Mouse (Mus musculus): ENCODE data around the gene Nr4a3.

The Nr4a3 gene

DNA sequence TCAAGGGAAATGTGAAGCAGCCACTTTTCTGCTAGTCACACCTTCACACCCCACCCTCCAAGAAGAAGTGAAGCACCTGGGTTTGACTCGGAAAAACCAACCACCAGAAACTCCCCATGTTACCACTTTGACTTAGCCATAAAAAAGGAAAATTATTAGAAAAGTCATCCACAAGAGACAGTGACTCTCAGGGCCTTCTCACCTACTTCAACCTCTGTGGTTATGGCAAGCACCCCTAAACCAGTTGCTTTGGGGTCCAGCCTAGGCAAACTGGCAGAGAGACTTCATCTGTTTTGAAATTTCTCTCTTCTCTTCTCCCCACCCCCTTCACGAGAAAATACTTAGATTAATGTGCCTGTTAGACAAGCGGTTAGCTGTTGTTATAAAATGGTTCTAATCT is 5.1 kb downstream of the Nr4a3 start:
- no peak for DNase-seq (ENCODE audit: inconsistent ontology term)

DNA sequence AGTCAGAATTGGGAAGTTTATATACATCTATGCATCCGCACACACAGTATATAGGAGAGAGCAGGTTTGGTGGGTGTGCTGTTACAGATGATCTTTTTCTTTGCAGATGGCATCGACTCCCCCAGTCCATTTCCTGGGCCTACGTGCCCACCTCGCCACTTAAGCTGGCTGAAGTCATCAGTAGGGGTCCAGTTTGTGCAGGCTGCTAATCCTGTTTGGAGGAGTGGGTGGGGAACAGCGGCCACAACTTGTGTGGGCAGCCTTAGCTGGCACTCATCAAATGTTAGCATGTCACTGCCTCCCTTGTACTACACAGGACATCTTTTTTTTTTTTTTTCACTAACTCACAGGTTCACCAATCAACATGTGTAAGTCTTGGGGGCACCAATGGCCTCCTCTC is 5.5 kb downstream of the Nr4a3 start:
- DNase-seq (ENCODE audit: inconsistent ontology term): no peak

DNA sequence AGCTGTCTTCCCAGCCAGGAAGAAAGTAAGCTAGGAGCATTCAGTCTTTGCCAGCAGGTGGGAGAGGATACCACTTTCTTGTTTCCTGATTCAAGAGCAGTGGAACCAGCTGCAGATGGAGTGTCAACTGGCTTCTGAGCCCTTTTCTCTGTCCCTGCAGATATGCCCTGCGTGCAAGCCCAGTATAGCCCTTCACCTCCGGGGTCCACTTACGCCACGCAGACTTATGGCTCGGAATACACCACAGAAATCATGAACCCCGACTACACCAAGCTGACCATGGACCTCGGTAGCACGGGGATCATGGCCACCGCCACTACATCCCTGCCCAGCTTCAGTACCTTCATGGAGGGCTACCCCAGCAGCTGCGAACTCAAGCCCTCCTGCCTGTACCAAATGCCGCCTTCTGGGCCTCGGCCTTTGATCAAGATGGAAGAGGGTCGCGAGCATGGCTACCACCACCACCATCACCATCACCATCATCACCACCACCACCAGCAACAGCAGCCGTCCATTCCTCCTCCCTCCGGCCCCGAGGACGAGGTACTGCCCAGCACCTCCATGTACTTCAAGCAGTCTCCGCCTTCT is 6.2 kb downstream of the Nr4a3 start:
- DNase-seq (ENCODE audit: inconsistent ontology term): no peak

DNA sequence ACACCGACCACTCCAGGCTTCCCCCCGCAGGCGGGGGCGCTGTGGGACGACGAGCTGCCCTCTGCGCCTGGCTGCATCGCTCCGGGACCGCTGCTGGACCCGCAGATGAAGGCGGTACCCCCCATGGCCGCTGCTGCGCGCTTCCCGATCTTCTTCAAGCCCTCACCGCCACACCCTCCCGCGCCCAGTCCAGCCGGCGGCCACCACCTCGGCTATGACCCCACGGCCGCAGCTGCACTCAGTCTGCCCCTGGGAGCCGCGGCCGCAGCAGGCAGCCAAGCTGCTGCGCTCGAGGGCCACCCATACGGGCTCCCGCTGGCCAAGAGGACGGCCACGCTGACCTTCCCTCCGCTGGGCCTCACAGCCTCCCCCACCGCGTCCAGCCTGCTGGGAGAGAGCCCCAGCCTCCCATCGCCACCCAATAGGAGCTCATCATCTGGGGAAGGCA is 6.7 kb downstream of the Nr4a3 start:
- DNase-seq (ENCODE audit: inconsistent ontology term): no peak

- DNase-seq (ENCODE audit: inconsistent ontology term): no peak
Observed at GRCm38 (mm10) chr4:48061716-48062115, 16.8 kb downstream of the Nr4a3 start.

GRCm38 (mm10) chr4:48064311-48064710 is 19.4 kb downstream of the Nr4a3 start:
- no peak for DNase-seq (ENCODE audit: inconsistent ontology term)

GRCm38 (mm10) chr4:48066676-48067075 is 21.7 kb downstream of the Nr4a3 start:
- DNase-seq (ENCODE audit: inconsistent ontology term): no peak

DNA sequence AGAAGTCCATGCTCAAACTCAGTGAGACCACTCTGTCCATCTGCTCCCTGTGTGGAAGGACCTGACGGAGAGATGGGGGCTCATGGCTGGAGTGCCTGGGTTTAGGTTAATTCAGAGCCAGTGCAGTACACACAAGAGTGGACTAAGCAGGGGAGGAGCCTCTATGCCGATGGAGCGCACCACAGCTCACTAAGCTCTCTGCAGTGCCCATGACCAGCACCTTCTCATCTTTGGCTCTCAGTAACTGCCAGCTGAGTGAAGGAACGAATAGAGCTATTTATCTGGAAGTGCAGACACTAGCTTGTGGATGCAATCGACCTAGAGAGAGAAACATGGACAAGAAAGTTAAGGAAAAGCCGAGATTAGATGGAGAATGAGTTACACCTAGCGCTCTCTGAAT is 24.2 kb downstream of the Nr4a3 start:
- no peak for DNase-seq (ENCODE audit: inconsistent ontology term)

DNA sequence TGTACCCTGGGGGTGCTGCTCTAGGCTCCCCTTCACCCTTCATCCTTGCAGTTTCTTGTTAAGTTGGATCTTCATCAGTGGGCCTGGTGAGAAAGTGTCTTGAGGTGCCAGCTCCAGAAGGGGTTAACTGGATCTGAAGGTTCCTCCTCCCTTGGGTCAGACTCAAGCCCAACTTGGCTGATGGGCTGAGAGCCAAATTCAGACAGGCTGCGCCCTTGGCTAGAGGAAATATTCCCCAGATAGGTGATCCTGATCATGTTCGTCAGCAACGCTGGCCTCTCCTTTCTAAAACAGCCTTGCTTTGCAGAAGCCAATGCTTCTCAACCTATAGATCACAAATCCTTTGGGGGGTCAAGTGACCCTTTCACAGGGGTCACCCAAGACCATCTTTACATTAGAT is 27.1 kb downstream of the Nr4a3 start:
- no peak for DNase-seq (ENCODE audit: inconsistent ontology term)

DNA sequence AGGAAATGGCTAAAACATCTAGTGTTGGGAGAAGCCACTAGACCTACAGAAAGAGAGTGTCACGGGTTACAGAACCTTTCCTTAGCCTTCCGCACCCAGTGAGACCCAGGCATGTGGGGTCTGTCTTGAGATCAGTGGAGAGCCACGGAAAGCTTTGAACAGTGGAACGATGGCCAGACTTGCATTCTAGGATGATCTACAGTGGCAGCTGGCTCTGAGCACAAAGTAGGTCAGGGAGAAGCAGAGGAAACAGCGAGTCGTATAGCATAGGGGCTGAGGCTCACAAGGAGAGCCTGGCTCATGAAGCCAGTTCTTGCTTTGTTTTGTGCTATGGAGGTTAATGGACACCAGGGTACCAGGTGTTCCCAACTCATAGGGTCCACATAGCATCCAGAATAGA is 28.4 kb downstream of the Nr4a3 start:
- DNase-seq (ENCODE audit: inconsistent ontology term): no peak

DNA sequence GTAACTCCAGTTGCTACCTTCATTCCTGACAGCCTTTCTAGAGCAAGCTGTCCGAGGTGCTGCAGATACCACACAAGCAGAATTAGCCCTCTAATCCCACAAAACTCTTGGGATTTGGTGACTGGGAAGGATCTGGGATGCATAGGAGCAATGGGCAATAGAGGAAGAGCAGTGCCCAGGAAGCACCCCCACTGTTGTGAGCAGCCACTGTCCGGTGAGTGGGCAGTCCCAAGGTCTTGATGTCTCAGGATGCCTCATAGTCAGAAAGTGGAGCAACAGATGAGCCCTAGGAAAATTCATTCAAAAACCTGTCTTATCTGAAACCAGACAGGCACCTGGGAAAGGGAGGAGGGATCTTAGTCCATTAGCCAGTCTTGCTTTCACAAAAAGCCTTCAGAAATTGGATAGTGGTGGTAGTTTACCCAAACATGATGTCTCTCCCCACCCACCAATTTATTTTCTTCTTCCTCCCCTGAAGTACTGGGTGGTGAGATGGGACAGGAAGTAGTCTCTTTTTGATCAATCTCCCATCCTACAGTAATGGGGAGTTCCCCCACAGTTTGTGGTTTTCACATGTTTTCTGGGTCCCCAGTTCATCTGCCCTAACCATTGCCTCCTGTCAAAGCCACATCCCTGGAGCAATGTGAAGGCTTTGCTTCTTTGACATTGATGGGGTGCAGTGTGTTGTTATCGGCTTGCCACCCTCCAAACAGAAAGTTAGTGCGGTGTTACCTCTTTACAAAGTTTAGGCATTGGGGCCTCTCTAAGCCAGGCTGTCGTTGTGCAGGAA is 29.7 kb downstream of the Nr4a3 start:
- no peak for DNase-seq (ENCODE audit: inconsistent ontology term)

DNA sequence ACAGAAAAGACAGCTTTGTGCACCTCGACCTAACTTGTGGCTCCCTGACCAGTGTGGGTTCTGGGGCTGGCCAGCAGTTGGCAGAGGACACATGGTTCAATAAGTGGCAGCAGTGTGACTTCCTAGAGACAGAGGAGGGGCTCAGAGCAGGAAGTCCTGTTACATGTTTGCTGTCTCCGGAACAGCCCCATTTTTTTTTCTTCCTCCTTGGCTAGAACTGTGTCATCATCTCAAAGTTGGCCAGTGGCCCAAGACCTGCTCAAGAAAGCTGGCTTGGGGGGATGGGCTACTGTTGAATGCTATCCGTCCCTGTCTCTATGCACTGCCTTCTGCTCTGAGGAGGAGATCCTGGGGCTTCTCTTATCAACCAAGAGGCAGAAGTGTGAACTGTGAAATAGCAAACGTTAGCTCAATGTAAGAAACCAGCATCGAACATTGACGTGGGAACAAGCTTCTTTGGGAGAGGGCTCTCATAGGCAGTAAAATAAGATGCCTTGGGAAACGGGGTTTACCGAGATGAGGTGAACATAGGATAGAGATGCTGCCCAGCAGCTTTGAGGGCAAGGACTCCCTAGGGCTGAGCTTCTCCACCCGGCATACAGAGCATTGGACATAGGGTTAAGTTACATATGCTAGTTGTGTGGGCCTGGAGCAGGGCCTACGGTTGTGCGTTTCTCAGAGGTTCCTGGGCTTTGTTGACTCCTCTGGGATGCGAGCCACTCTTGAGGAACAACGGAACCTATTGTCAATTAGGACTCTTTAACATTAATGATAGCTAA is 31.9 kb downstream of the Nr4a3 start:
- DNase-seq (ENCODE audit: inconsistent ontology term): no peak

DNA sequence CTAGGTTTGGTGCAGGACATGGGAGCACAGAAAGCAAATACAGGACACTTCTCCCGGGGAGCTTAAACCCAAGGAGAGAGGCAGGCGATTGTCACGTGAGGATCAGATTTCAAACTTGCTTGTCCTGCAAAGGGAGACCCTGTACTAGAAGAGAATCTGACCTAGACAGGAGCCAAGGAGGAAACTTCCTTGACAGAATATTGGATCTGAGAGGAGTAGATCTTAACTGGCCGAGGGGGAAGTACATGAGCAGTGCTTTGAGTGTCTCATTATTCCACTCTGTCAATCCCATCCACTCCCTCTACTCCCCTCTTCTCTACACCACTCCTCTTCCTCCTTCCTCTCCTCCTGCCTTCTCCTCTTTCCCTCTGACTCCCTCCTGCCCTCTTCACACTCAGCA is 33.3 kb downstream of the Nr4a3 start:
- DNase-seq (ENCODE audit: inconsistent ontology term): no peak

GRCm38 (mm10) chr4:48079285-48080039 is 34.5 kb downstream of the Nr4a3 start:
- no peak for DNase-seq (ENCODE audit: inconsistent ontology term)

- no peak for DNase-seq (ENCODE audit: inconsistent ontology term)
Observed at GRCm38 (mm10) chr4:48083452-48083851, 38.5 kb downstream of the Nr4a3 start.

DNA sequence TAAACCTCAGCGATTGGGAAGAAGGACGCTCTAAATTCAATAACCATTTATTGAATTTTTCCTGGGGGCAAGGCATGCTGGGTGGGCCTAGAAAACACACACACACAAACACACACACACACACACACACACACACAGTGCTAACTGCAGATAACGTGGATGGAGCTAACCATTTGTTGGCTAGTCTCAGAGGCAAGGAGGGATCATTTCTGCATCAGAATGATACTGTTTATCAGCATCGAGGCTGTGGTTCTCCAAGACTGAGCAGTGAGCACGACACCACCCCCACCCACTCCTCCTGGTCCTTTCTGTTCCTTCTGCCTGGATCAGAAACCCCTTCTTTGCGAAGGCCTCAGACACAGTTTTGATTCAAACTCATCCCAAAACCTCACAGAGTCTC is 41.7 kb downstream of the Nr4a3 start:
- no peak for DNase-seq (ENCODE audit: inconsistent ontology term)

DNA sequence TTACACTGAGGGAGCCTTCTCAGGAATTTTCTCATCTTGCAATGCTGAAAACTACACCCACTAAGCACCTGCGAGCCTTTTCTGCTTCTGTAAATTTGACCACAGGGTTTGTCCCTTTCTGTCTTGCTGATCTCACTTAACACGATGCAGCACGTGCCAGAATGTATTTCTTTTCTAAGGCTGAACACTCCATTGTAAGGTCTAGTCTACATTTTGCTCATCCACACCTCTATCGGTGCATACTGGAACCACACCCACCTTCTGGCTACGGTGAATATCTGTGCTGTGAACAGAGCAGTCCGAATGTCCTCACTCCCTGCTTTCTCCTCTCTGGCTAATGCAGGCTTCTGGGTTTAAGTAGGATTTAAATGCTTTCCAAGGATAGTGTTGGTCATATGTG is 42.5 kb downstream of the Nr4a3 start:
- DNase-seq (ENCODE audit: inconsistent ontology term): no peak

GRCm38 (mm10) chr4:48093221-48093620 is 48.3 kb downstream of the Nr4a3 start:
- no peak for DNase-seq (ENCODE audit: inconsistent ontology term)

DNA sequence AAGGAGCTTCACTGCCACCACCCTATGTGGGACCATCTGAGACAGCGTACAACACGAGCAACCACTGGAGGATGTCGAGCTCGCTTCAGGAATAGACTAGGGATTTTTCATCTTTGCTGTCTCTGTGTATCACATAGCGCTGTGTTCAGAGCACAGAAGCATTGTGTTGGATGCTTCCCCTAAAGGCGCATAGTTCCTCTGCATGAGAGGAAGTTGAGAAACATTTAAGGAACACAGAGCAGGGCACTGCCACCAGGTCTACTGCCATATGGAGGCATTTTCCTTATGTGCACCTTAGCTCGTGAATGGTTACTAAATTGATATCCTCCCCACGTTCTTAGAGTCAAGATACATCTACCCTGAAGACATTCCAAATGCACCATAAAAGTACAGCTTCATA is 55.3 kb downstream of the Nr4a3 start:
- no peak for DNase-seq (ENCODE audit: inconsistent ontology term)

- no peak for DNase-seq (ENCODE audit: inconsistent ontology term)
Observed at GRCm38 (mm10) chr4:48101981-48102380, 57.0 kb downstream of the Nr4a3 start.

DNA sequence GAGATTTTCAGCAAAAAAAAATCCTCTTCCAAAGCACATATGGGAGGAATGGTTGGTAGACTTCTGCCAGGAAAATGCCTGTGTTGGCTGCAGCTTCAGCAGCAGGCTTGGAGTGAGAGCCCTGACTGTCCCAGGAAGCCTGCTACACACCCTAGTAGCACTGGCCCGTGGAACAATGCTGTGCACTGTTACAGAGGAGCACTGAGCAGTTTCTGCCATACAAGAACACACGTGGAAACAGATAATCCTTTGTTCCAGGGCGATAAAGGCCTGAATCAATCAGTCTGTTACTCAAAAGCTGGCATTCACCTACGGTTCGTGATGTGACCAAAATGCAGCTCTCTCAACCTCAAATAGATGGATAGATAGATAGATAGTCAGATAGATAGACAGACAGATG is 60.4 kb downstream of the Nr4a3 start:
- DNase-seq (ENCODE audit: inconsistent ontology term): no peak

DNA sequence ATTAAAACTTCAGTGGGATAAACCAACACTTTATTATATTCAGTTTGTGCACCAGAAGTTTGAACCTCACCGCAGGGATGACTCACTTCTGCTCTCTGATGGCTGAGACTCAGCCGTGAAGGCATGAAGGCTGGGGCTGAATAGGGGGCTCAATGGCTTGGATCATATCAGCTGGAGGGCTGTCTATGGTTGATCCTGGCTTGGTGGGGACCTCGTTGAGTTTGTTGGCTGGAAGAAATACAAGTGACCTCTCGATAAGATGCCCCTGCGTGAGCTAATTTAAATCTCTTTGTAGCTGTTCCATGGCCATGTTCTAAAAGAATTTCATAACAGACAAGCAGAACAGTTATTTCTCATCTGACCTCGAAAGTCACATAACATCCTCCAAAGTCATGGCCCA is 62.1 kb downstream of the Nr4a3 start:
- DNase-seq (ENCODE audit: inconsistent ontology term): no peak

Measured in Muller cell, postnatal 12 days (primary cell).